Mouse (Mus musculus) frontal cortex, adult 2 months (tissue): ENCODE results near the gene Klk15. TPM values are rescaled to one million over a fixed set of nuclear protein-coding genes. Genes with fewer than 3 reads are reported as not detected.
"Not testable (repeated sequence)": the region's sequence is repeated elsewhere in the genome, so short reads cannot be mapped to it uniquely, and the experiment has no call there.

Experiments
- DNase-seq, 2 experiments: peaks; one replicate each; pipeline ENCODE4 v3.0.0; 2022; ENCODE audit warnings: low spot score in 1 of 2; ENCODE audit errors: extremely low spot score in 1 of 2
- polyA plus RNA-seq: library from polyadenylated mRNA; depleted of rRNA; stranded (reverse); fragments of >200 nt; gene quantifications from 2 replicates; pipeline ENCODE4 v1.2.3, GENCODE M21; 2012; rRNA removed

Klk15 gene
- polyA plus RNA-seq, 1 experiment, result not detected

DNA sequence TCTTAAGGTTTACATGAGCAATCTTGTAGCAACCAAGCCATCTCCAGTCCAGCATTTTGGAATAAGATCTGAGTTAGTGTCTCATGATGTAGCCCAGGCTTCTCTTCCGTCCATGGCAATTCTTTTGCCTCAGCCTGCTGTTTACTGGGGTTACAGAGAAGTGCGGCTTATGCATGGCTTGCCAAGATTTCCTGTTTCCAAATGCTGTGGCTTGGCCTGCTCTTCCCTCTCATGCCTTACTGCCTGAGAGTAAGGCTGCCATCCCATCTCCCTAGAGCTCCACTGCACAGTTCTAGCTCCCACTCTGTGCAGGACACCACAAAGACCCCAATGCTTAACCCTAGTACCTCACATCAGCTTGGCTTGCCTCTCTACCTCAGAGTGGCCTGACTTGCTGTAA lies 34.1 kb downstream of the Klk15 start:
- no peak for DNase-seq

DNA sequence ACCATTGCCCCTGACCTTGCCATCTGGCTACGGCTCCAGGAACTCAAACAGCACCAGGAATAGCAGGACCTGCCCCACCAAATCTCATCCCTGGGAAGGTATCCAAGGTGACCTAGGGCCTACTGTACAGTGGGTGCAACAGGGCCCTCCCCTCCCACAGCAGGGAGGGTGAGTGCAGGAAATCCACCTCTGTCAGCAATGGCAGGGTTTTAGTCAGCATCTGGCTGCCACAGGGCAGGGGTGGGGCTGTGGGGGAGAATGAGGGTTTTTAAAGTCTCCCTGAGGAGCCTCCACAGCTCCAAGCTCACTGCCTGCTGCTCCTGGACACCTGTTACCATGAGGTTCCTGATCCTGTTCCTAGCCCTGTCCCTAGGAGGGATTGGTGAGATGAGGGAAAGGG lies 42.2 kb downstream of the Klk15 start, which contains the start of gene Klk1b9:
Gene Klk1b9 (plus strand): TSS at position 301 of the 400 bp plus-strand sequence.
- DNase-seq, result not testable (repeated sequence)

DNA sequence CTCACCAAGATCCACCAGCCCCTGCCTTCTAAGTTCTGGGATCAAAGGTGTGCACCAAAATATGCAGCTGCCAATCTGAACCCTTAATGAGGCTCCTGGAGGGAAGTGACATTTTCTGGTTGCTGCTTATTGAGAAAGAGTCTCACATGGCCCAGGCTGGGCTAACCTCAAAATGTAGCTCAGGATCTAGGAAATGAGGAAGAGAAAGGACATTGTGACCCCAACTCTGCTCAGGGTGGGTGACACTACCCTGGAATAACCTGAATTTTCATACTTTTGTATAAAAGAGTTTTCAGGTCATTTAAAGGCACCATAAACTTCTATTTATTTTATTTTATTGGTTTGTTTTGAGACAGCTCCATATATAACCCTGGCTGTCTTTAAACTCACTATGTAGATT lies 52.1 kb downstream of the Klk15 start:
- no peak for DNase-seq

Other genes with a start within 250 kb of the Klk15 start
- 0.08 TPM in 1 of 2 replicates, not detected in the other for gene Klk14, start 243.3 kb upstream of the Klk15 start, polyA plus RNA-seq
- 0.36 TPM in 1 of 2 replicates, not detected in the other for gene Klk13, start 221.2 kb upstream of the Klk15 start, polyA plus RNA-seq
- not detected in 2 replicates for gene Klk12, start 164.8 kb upstream of the Klk15 start, polyA plus RNA-seq
- 0.08 TPM in 1 of 2 replicates, not detected in the other for gene Klk11, start 159.1 kb upstream of the Klk15 start, polyA plus RNA-seq
- 0.17 and 0.18 TPM in 2 replicates for gene Klk10, start 152.7 kb upstream of the Klk15 start, polyA plus RNA-seq
- gene Klk9, start 141.8 kb upstream of the Klk15 start, polyA plus RNA-seq, result not detected in 2 replicates
- 3.8 TPM in 2 replicates for gene Klk8, start 136.2 kb upstream of the Klk15 start, polyA plus RNA-seq
- gene Klk7, start 122.4 kb upstream of the Klk15 start, polyA plus RNA-seq, result not detected in 2 replicates
- 6.4 and 7.7 TPM in 2 replicates for gene Klk6, start 109.2 kb upstream of the Klk15 start, polyA plus RNA-seq
- gene Klk5, start 91.8 kb upstream of the Klk15 start, polyA plus RNA-seq, result not detected in 2 replicates
- gene Klk4, start 52.6 kb upstream of the Klk15 start, polyA plus RNA-seq, result not detected in 2 replicates
- not detected in 2 replicates for gene Klk1b8, start 16.9 kb downstream of the Klk15 start, polyA plus RNA-seq
- gene Klk1b1, start 33.0 kb downstream of the Klk15 start, polyA plus RNA-seq, result not detected in 2 replicates
- not detected in 2 replicates for gene Klk1b9, start 42.3 kb downstream of the Klk15 start, polyA plus RNA-seq
- not detected in 2 replicates for gene Klk1b11, start 62.1 kb downstream of the Klk15 start, polyA plus RNA-seq
- not detected in 2 replicates for gene Klk1b26, start 78.4 kb downstream of the Klk15 start, polyA plus RNA-seq
- 0.18 TPM in 1 of 2 replicates, not detected in the other for gene Klk1b27, start 118.5 kb downstream of the Klk15 start, polyA plus RNA-seq
- gene Klk1b21, start 168.6 kb downstream of the Klk15 start, polyA plus RNA-seq, result not detected in 2 replicates
- not detected in 2 replicates for gene Klk1b22, start 178.9 kb downstream of the Klk15 start, polyA plus RNA-seq
- not detected in 2 replicates for gene Klk1b16, start 203.0 kb downstream of the Klk15 start, polyA plus RNA-seq